20 mouse cellular contexts compared by ENCODE assay signal in the genomic region with DNA sequence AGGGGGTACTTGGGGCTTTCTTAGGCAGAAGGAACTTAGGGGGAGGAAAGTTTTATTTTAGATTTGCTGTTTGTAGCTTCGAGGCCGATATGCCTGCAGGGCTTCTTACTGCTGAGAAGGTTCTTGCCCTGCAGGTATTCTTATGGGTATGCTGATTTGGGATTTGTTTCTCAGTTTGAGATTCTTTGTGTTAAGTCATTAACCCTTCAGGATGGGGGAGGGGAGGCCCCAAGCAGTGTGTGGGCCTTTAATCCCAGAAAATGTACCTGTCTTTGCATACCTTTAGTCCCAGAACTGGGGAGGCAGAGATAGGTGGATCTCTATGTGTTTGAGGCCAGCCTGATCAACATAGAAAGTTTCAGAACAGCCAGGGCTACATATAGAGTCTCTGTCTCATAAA.
"Had no signal": no experiment of that assay in that cellular context is flagged by ENCODE, and none has a peak within 500 bp of the region (broad histone marks: within the 10 kb centered on the region; RNA-seq: fewer than 3 reads in every experiment).

No protein-coding gene starts in this region.

- H3K4me1 ChIP-seq: liver, embryonic 15.5 days; lung, embryonic 15.5 days; midbrain, embryonic 10.5 days; midbrain, embryonic 12.5 days; neural tube, embryonic 13.5 days; neural tube, embryonic 15.5 days had no signal

- H3K9ac ChIP-seq: liver, embryonic 15.5 days; liver, postnatal 0 days; lung, embryonic 15.5 days; midbrain, embryonic 12.5 days; neural tube, embryonic 13.5 days; neural tube, embryonic 15.5 days had no signal

- DNase-seq: liver, postnatal 0 days; lung, adult 2 months; lung, postnatal 14 days; lung, postnatal 4 days; midbrain, embryonic 14.5 days; retina, postnatal 1 day; right cerebral cortex, adult 18-20 months; right cerebral cortex, postnatal 25 days; right cerebral cortex, postnatal 4 days; spleen, adult 18-20 months; thymus, adult 18-20 months; thymus, postnatal 14 days; thymus, postnatal 36 days had no signal

- H3K27me3 ChIP-seq: liver, embryonic 15.5 days; lung, embryonic 15.5 days; midbrain, embryonic 12.5 days; neural tube, embryonic 13.5 days; neural tube, embryonic 15.5 days had no signal

- H3K4me3 ChIP-seq: liver, embryonic 15.5 days; lung, embryonic 15.5 days; midbrain, embryonic 10.5 days; midbrain, embryonic 12.5 days; myocyte; neural tube, embryonic 13.5 days; neural tube, embryonic 15.5 days had no signal

- H3K36me3 ChIP-seq: liver, embryonic 15.5 days; lung, embryonic 15.5 days; midbrain, embryonic 10.5 days; midbrain, embryonic 12.5 days; neural tube, embryonic 13.5 days; neural tube, embryonic 15.5 days had no signal

- H3K27ac ChIP-seq: liver, embryonic 15.5 days; lung, embryonic 15.5 days; midbrain, embryonic 10.5 days; midbrain, embryonic 12.5 days; neural tube, embryonic 13.5 days; neural tube, embryonic 15.5 days had no signal

- H3K4me2 ChIP-seq: liver, embryonic 15.5 days; lung, embryonic 15.5 days; midbrain, embryonic 12.5 days; neural tube, embryonic 13.5 days; neural tube, embryonic 15.5 days had no signal

- H3K9me3 ChIP-seq: liver, embryonic 15.5 days; lung, embryonic 15.5 days; midbrain, embryonic 10.5 days; midbrain, embryonic 12.5 days; neural tube, embryonic 13.5 days; neural tube, embryonic 15.5 days had no signal
